Mouse (Mus musculus) cerebellum, adult 2 months (tissue): Measurements from ENCODE around the gene Tmub2.

Experiments
- CTCF ChIP-seq: fragments of 200-500 bp; IDR thresholded peaks from 2 replicates; pipeline ENCODE4 v1.5.1; 2011; ENCODE audit warnings: low read depth, mild to moderate bottlenecking, control low read depth, low read length, moderate library complexity, borderline replicate concordance; ENCODE audit not compliant: insufficient read depth
- POLR2A ChIP-seq: fragments of 200-500 bp; IDR thresholded peaks from 2 replicates; pipeline ENCODE4 v1.6.1; 2011; ENCODE audit warnings: low read length, control low read depth, borderline replicate concordance; ENCODE audit not compliant: insufficient read depth

GRCm38 (mm10) chr11:102241874-102242273 is 42.9 kb upstream of the Tmub2 start:
- TF ChIP-seq CTCF (no peak; the same call in 1 of the 2 replicates), POLR2A (no peak)
